Mouse (Mus musculus): ENCODE data around the gene Hspbap1.

Hspbap1 gene

GRCm38 (mm10) chr16:35802163-35802562 is 32.0 kb downstream of the Hspbap1 start:
- DNase-seq (ENCODE audit: low read depth, low spot score), result no peak

GRCm38 (mm10) chr16:35803723-35804122 is 33.5 kb downstream of the Hspbap1 start:
- DNase-seq (ENCODE audit: low read depth, low spot score), result no peak

GRCm38 (mm10) chr16:35806973-35807662 is 36.9 kb downstream of the Hspbap1 start:
- DNase-seq (ENCODE audit: low read depth, low spot score), result no peak

- no peak for DNase-seq (ENCODE audit: low read depth, low spot score)
Measured at GRCm38 (mm10) chr16:35807663-35807992, 37.5 kb downstream of the Hspbap1 start.

GRCm38 (mm10) chr16:35808838-35809237 is 38.7 kb downstream of the Hspbap1 start:
- no peak for DNase-seq (ENCODE audit: low read depth, low spot score)

- DNase-seq (ENCODE audit: low read depth, low spot score), result no peak
Measured at GRCm38 (mm10) chr16:35813119-35813518, 42.9 kb downstream of the Hspbap1 start.

- DNase-seq (ENCODE audit: low read depth, low spot score), result peak; percentile 78
Measured at GRCm38 (mm10) chr16:35817255-35818089, 47.3 kb downstream of the Hspbap1 start.

- DNase-seq (ENCODE audit: low read depth, low spot score), result no peak
Measured at GRCm38 (mm10) chr16:35829999-35830398, 59.8 kb downstream of the Hspbap1 start.

GRCm38 (mm10) chr16:35832926-35833325 is 62.8 kb downstream of the Hspbap1 start:
- DNase-seq (ENCODE audit: low read depth, low spot score), result no peak

GRCm38 (mm10) chr16:35834653-35835052 is 64.5 kb downstream of the Hspbap1 start:
- DNase-seq (ENCODE audit: low read depth, low spot score), result no peak

GRCm38 (mm10) chr16:35839680-35840079 is 69.5 kb downstream of the Hspbap1 start:
- peak; percentile 23 for DNase-seq (ENCODE audit: low read depth, low spot score)

GRCm38 (mm10) chr16:35847138-35847537 is 77.0 kb downstream of the Hspbap1 start:
- DNase-seq (ENCODE audit: low read depth, low spot score), result no peak

GRCm38 (mm10) chr16:35855846-35856245 is 85.7 kb downstream of the Hspbap1 start:
- no peak for DNase-seq (ENCODE audit: low read depth, low spot score)

- no peak for DNase-seq (ENCODE audit: low read depth, low spot score)
Measured at GRCm38 (mm10) chr16:35856766-35857165, 86.6 kb downstream of the Hspbap1 start.

GRCm38 (mm10) chr16:35860236-35860635 is 90.1 kb downstream of the Hspbap1 start:
- DNase-seq (ENCODE audit: low read depth, low spot score), result no peak

- no peak for DNase-seq (ENCODE audit: low read depth, low spot score)
Measured at GRCm38 (mm10) chr16:35862057-35862456, 91.9 kb downstream of the Hspbap1 start.

GRCm38 (mm10) chr16:35867726-35868125 is 97.6 kb downstream of the Hspbap1 start:
- DNase-seq (ENCODE audit: low read depth, low spot score), result no peak

GRCm38 (mm10) chr16:35869126-35869525 is 99.0 kb downstream of the Hspbap1 start:
- no peak for DNase-seq (ENCODE audit: low read depth, low spot score)

GRCm38 (mm10) chr16:35869656-35870055 is 99.5 kb downstream of the Hspbap1 start:
- no peak for DNase-seq (ENCODE audit: low read depth, low spot score)

GRCm38 (mm10) chr16:35870581-35871047 is 100.4 kb downstream of the Hspbap1 start:
- peak; percentile 16 for DNase-seq (ENCODE audit: low read depth, low spot score)

GRCm38 (mm10) chr16:35871048-35871851 is 101.1 kb downstream of the Hspbap1 start, which contains the start of gene Parp14:
Parp14 (minus strand) TSS chr16:35871544.
- peak; percentile 23 for DNase-seq (ENCODE audit: low read depth, low spot score)

GRCm38 (mm10) chr16:35871898-35872297 is 101.7 kb downstream of the Hspbap1 start:
- DNase-seq (ENCODE audit: low read depth, low spot score), result no peak
